Mouse (Mus musculus): ENCODE measurements around the gene Ric1.

GRCm38 (mm10) chr19:29603548-29604353 is 81.7 kb downstream of the Ric1 start:
- TF ChIP-seq CTCF (IDR thresholded peaks at IDR 0.05; ENCODE audit: borderline replicate concordance, insufficient read depth, low read length) (no peak), POLR2A (IDR thresholded peaks at IDR 0.05; ENCODE audit: low read depth, low read length) (no peak)
